Mouse (Mus musculus) erythroblast, embryonic 14.5 days (primary cell): ENCODE results near the gene Ppara.

Experiments
- GATA1 ChIP-seq: IDR thresholded peaks from 2 replicates; pipeline ENCODE4 v1.6.1; 2012; ENCODE audit warnings: low read length, inconsistent platforms, mixed read lengths
- TAL1 ChIP-seq: IDR thresholded peaks from 3 replicates; pipeline ENCODE4 v1.6.1; 2012; ENCODE audit warnings: low read length, inconsistent platforms, mixed read lengths

DNA sequence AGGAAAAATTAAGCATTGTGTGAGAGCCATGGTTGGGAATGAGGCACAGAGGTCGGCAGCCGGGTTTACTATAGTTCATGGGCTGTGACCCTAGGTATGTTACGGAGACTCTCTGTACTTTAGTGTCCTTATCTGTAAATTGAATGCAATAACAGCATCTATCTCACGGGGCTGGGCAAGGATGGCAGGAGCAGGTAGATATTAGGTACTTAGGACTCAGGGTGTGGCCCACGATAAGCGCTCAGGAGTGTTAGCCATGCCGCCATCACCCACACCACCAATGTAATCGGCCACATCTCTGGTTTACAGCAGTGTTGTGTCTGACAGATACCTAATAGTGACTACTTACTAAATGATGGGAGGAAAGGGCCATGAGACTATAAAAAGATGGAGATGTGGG, 34.2 kb downstream of the Ppara start:
- TF ChIP-seq GATA1: no peak
- TF ChIP-seq TAL1: no peak
